Comparison of ENCODE assay signal across 8 mouse cellular contexts in the genomic region with DNA sequence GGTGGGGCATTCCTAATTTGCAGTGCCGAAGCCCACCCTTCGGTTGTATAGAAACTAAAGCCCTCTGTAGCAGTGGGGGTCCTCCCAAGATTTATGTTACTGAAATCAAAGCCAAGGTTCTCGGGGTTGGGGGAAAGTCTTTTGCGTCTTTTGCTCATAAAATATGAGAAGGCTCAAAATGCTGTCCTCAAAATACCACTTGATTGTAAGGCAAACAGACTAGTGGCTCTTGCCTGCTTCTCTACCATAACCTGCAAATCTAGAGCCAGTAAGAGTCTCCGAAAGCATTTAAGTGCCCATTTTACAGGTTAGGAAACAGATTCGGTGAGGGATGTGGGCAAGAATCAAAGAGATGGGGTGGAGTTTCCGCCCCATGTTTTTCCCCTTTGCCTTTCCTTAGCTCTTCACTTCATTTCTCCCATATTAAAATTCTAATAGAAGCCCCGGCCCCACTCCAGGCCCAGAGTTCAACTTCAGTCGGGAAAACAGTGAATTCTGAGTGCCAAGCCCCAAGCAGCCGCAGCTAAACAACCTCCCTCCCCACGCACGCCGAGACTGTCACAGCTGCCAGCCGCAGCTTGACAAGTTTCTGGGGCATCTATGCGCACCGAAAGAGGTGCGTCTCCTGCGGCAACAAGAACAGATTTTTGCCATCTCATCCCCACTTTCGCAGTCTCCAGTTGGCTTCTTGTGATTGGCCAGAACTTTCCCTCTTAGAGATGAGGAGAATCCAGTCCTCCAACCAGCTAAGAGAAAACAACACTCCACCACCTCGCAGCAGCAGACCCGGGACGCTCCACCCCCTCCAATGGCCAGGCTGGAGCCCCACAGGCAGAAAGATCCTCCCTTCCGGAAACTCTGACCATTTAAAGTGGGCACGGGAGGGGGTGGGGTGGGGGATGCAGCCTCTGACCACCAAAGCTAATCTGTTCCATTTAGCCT. TPM values are rescaled to one million over a fixed set of nuclear protein-coding genes. Genes with fewer than 3 reads are reported as not detected.
DNase-seq lines count a peak whose midpoint lies in the region; TF ChIP-seq lines count a peak whose summit lies in the region.

No protein-coding gene starts in this region.

- no peak for TF ChIP-seq CTCF in left cerebral cortex, adult 2 months (IDR thresholded peaks at IDR 0.05)

- H3K27ac ChIP-seq in left cerebral cortex, adult 2 months = peak overlapping the region; percentile 98

- intact Hi-C loops in gastrocnemius, postnatal 14 days (cut with DNase I; ENCODE audit: low total_unique reads) = no loop called here
- intact Hi-C loops in left cerebral cortex, adult 2 months (cut with DNase I) = loop anchor here (1.0 to 10.0 kb wide), 3 partner anchors 34 to 147 kb away; a partner anchor contains a TSS

- DNase-seq in adrenal gland, adult 18-20 months (ENCODE audit: low spot score in 2 of 2) = peak; percentile 66 to 73
- DNase-seq in embryo, embryonic 10.5 days (ENCODE audit: low spot score) = peak; percentile 90
- DNase-seq in gastrocnemius, postnatal 14 days = peak; percentile 79
- DNase-seq in hindlimb bud, embryonic 11.5 days (ENCODE audit: extremely low spot score, low read depth, low spot score) = peak; percentile 64
- peak; percentile 75 to 77 for DNase-seq in left cerebral cortex, adult 2 months (ENCODE audit: extremely low spot score in 1 of 2, low spot score in 2 of 2)
- peak; percentile 87 for DNase-seq in lung, postnatal 36 days
- peak; percentile 59 for DNase-seq in right cerebral cortex, postnatal 14 days
- DNase-seq in thymus, postnatal 25 days = no peak

- peak overlapping the region; percentile 45 for H3K4me3 ChIP-seq in left cerebral cortex, adult 2 months

RNA-seq across cellular contexts. Expression of a gene that starts 33.7 kb away (rescaled TPM):
- 10 to 100 TPM; 34.0 to 56.6 TPM for total RNA-seq in adrenal gland, adult 18-20 months (2021)
- under 1 TPM in 1 of 2 experiments, not detected in 1; 0.31 TPM for total RNA-seq in gastrocnemius, postnatal 14 days (2021)
- 1,000 to 10,000 TPM; 3,053 to 3,248 TPM for total RNA-seq in left cerebral cortex, adult 2 months (2021)

Comparison
In these comparisons a context has a peak if more than half of its experiments do, and no peak if none do; other contexts are left out.
1. RNA of a gene that starts 33.7 kb away (total RNA-seq): 3,053 to 3,248 TPM in left cerebral cortex, adult 2 months; 34.0 to 56.6 TPM in adrenal gland, adult 18-20 months and 0.31 TPM in gastrocnemius, postnatal 14 days; every median in the first group is over 10 times any median in the second.